Mouse (Mus musculus): ENCODE measurements at regions not wholly inside any gene's neighbourhood (a gene's known extent, or its start where the extent isn't known, plus 50 kb on each side); places are given as distances from the start of the nearest gene placed in this dataset.

DNA sequence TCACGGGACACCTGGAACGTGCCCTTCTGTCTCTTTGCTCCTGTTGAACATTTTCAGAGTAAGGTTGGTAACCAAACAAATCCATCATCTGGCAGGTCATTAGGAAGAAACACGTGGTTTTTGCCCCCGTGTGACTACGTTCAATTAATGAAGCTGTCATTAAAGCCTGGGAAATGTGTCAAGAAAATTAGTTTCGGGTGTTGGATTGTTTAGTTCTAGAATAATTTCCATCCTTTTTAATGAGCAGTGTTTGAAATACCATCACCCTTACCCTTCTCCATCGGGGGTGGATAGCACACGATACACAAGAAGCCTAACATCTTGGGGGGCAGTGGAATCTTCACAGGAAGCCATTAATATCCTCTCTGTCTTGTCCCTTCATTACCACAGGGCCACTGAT lies 107.7 kb downstream of the Far1 start:
- no peak for DNase-seq (ENCODE audit: low read depth, low spot score)

DNA sequence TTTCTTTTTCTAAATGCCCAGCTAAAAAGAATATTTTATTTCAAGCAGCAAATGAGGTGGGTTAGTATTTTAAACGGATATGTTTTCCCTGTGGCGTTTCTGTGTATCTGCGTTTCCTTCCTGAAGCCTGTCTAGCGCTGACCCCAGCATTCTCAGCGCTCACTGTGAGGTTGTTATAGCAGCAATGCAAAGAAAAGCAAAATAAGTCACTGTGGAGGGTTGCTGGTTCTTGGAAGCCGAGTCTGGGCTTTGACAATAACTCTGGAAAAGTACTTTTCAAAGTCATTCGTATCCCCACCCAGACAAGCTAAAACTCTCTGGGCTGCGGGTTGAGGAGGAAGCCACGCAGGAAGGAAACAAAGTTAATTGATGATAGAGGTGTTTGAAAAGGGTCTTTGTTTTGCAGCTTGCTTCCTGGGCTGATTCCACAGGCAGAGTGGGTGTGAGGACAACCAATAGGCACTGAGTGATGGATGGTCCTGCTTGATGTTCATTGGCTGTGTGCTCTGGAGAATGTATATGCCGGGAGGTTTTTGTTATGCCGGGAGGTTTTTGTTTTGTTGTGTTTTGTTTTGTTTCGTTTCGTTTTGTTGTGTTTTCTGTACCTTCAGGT lies 108.4 kb downstream of the Far1 start:
- DNase-seq (ENCODE audit: low read depth, low spot score) = no peak

DNA sequence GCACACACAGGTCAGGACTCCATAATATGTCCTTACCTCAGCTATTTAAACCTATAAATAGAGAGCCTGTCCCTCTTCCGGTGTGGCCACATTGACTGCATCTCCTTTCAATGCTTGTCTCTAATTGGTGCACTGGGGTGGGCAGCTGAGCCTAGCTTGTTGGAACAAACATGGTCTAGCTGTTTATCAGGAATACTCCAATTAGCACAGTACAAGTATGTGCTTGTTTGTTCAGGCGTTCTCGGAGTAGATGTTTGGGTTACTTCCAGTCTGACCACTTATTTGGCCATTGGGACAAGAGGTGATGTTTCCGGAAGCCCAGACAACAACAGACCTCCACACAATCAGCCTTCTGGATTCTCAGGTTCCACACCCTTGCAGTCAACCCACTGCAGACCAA lies 109.7 kb downstream of the Far1 start:
- DNase-seq (ENCODE audit: low read depth, low spot score) = no peak

GRCm38 (mm10) chr7:113623962-113624361 lies 110.3 kb downstream of the Far1 start:
- no peak for DNase-seq (ENCODE audit: low read depth, low spot score)

GRCm38 (mm10) chr7:113626734-113627133 lies 113.1 kb downstream of the Far1 start:
- DNase-seq (ENCODE audit: low read depth, low spot score) = peak; percentile 19

- DNase-seq (ENCODE audit: low read depth, low spot score) = no peak
Measured at GRCm38 (mm10) chr7:113637011-113637600, 123.5 kb downstream of the Far1 start.

DNA sequence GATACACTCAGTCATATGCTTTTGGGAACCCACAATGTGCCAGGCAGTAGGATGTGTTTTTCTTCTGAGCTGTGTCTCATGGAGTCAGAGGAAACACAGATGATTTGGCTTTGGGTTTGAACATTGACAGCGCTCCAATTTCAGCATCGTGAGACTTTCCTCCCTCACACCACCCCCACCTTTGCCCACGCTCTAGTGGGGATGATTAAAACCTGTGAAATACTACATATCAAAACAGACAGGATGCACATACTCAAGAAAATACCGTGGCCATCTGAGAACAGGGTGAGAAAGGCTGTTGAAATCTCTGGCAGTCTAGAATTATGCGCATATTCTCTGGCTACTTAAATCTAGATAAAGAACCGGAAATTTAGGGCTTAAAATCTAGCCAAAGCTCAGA lies 124.5 kb downstream of the Far1 start:
- DNase-seq (ENCODE audit: low read depth, low spot score) = no peak

- DNase-seq (ENCODE audit: low read depth, low spot score) = no peak
Measured at GRCm38 (mm10) chr7:113642540-113642939, 123.3 kb upstream of the Spon1 start.

- no peak for DNase-seq (ENCODE audit: low read depth, low spot score)
Measured at GRCm38 (mm10) chr7:113650631-113651030, 115.2 kb upstream of the Spon1 start.

- no peak for DNase-seq (ENCODE audit: low read depth, low spot score)
Measured at GRCm38 (mm10) chr7:113651696-113652095, 114.1 kb upstream of the Spon1 start.

DNA sequence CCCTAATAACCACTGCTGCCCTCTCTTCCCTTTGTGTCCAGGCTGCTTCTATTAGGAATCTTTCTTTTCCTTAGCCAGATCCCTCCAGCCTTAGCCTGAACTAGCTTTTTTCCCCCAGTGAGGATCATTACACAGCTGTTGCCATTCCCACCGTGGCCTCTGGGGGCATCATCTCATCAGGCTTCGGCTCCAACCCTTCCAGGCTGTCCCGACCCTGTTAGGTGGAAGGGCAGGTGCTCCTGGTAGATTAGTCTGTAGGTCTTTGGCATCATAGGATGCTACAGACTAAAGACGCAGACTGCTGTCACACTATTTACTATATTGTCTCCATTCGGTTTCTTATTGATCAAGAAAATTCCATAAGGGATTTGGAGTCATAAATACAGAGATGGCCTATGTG lies 112.7 kb upstream of the Spon1 start:
- peak; percentile 40 for DNase-seq (ENCODE audit: low read depth, low spot score)

DNA sequence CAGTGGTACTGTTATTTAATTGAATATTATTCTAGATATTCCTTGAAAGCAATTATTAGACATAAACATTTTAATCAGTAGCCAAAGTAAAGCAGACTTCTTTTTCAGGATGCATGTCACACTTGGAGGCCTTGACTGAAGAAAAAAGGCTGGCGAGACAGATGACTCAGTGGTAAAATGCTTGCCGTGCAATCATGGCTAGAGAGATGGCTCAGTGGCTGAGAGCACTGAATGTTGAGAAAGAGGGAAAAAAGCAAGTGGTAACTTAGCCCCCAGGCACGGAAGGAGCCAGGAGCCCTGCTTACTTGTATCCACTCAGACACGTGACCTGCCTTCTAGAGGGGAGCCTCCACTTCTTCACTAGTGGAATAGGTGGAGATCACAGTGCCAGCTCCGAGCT lies 110.5 kb upstream of the Spon1 start:
- no peak for DNase-seq (ENCODE audit: low read depth, low spot score)

DNA sequence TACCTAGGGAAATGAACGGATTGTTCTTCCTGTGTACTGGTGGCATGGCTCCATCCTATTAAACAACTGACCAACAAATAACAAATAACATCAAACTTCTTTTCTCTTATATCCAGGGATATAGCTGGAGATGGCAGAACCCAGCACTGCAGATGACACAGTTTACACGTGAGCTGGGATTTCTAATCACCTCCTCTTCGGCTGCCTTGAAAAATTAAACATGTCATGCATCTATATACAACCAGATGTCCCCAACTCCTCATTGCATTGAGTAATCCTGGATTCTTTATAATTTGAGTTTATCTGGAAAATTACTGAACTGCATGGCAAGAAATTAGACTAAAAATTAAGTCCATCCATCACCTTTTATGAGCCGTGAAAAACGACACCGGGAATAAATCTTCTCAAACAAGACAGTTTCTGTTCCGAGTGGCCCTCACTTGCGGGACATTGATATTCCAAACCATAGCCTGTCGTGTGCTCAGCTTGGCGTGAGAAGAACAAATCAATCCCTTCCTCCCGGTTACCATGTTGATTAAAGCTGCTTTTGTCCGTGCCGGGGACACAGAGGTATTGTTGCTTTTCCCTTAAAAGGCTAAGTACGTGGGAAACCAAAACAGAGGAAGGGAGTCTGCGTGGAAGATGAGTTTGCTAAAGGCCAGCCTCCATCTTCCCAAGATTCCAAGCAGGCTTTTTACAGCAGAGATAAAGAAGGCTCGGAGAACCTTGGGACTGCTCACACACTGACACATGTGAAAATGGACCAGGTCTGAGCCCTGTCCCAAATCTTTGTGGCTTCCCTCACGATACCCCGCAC lies 92.8 kb upstream of the Spon1 start:
- no peak for DNase-seq (ENCODE audit: low read depth, low spot score)

DNA sequence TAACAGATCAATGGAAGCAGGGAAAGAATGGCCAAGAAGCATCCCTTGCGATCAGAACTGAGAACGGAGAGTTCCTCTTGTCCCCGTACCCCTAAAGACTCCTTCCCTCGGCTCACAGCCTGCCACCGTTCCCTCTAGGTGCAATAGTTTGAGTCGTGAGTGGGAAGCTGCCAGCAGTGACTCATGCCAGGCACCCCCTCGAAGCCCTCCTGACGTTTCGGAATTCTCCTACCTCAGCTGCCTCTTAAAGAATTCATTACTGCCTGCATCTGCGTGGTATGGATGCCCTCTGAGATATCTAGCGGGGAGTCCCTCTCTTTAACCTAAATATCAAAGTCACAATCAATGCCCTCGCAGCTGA lies 92.2 kb upstream of the Spon1 start:
- DNase-seq (ENCODE audit: low read depth, low spot score) = no peak

- no peak for DNase-seq (ENCODE audit: low read depth, low spot score)
Measured at GRCm38 (mm10) chr7:113682271-113682670, 83.5 kb upstream of the Spon1 start.

- no peak for DNase-seq (ENCODE audit: low read depth, low spot score)
Measured at GRCm38 (mm10) chr7:113685349-113685748, 80.4 kb upstream of the Spon1 start.

- DNase-seq (ENCODE audit: low read depth, low spot score) = no peak
Measured at GRCm38 (mm10) chr7:113686527-113686926, 79.3 kb upstream of the Spon1 start.

DNA sequence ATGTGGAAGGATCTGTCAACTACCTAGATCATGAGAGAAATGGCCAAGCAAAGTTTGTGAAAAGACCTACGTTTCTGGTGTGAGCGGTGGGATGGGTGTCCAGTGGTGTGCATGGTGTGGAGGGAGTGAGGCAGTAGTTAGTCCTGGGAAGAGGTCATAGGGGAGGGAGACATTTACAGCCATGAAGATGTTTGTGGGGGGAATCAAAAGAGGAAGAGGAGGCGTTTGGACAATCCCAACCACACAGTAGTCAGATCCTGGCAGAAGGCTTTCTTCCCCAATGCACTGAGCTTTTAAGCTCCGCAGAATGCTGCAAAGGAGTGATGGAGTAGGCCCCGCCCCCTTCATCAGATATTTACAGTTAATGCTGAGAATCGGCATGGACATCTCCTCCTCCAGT lies 78.2 kb upstream of the Spon1 start:
- no peak for DNase-seq (ENCODE audit: low read depth, low spot score)

DNA sequence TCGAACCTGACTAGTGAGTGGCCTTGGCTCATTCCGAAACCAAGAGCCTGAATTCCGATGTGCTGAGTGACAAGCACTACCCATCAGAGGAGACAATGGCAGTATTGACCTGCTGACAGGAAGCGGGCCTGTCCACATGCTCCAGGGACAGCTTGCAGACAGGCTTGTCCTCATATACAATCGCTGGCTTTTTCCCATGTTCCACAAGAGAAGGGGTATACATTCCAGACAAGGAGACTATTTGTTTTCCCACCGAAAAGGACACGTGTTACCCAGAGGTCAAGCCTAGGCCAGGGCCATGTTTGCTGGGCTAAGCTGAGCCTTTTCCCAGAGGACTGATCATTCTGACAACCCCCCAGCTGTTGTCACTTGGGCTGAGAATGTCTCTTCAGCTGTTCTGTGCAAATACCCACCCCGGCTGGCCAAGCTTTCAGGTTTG lies 77.5 kb upstream of the Spon1 start:
- DNase-seq (ENCODE audit: low read depth, low spot score) = peak; percentile 2

GRCm38 (mm10) chr7:113688717-113689116 lies 77.1 kb upstream of the Spon1 start:
- DNase-seq (ENCODE audit: low read depth, low spot score) = no peak

DNA sequence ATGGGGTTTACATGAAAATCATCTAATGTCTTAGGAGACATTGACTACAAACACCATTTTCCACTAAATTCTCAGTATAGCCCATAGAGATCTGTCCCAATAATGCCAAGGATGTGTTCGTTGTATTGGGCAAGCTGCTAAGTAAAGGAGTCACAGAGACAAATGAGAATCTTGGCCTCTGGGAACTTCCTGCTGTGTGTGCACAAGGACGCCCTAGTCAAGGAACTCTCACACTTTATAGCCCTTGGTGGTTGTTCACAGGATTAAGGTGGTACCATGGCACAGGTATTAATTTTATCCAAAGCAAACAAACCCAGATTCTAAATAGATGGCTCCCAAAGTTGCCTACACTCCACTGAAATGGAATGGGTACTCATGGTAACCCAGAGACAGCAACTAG lies 76.7 kb upstream of the Spon1 start:
- DNase-seq (ENCODE audit: low read depth, low spot score) = no peak

DNA sequence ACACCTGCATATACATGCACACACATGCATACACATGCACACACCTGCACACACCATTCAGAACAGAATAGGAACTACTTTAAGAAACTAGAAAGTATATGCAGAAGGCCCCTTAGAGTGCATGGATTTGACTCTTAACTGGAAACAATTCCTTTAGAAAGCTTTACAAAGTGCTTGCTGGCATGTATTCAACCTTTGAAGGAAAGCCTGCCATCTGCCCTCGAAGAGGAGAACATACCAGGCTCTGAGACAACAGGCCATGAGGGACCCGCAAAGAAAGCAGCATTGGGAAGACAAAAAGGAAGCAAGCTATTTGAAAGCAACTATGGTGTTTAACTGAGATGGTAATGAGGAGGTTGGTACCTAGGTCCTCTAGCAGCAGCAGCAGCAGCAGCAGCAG lies 74.0 kb upstream of the Spon1 start:
- no peak for DNase-seq (ENCODE audit: low read depth, low spot score)

DNA sequence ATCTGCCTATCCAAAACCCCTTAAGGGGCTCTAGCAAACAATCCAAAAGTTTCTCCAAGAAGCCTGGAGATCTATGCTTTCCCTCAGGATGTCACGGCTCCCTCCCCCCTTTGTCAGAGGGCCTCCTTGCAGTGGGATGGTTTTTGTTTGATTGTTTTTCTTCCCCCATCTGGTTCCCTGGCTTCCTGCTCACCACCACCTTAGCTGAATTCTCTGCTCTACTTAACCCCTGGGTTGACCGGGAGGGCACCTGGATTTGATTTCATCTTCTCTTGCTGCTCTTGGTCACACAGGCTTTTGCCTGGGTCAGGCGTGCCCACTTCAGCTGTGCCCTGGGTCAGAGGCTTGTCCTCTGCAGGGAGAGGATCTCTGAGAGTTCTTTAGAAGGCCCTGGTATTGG lies 72.3 kb upstream of the Spon1 start:
- DNase-seq (ENCODE audit: low read depth, low spot score) = no peak

All from 3T3-L1 (cell line).